Mouse (Mus musculus) NIH3T3 (cell line): ENCODE data around the gene Rnf214.

Experiments used
- DNase-seq: peaks from one replicate; pipeline ENCODE4 v3.0.0-alpha.2; 2012; ENCODE audit warnings: low read depth

Rnf214 gene

DNA sequence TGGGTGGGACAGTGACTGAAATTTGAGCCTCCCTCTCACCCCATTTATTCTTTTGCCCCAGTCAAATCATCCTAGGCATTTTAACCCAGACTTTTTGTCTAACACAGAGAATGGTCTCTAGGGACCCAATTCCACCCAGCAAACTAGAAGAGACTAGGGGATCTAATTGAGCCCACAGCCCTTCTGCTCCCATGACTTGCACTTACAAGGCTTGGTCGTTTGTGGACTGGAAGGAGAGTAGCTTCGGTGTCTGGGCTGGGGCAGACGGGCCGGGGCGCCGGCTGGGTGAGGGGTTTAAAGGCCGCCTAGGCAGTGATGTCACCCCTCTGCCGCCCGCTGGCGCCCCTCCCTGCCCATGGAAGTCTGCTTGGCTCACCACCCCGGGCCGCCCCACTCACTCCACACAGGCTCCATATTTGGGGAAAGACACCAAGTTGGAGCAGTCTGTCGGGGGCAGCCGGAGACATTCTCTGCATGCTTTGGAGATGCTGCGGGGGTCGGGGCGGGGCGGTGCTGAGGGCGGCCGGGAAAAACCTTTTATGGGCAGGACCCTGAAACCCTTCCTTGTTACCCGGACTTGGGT, 29.0 kb upstream of the Rnf214 start, which contains the start of gene Tagln:
TSS of gene Tagln (minus strand) at position 431 of the 583 bp plus-strand sequence.
- DNase-seq, result peak; percentile 73

DNA sequence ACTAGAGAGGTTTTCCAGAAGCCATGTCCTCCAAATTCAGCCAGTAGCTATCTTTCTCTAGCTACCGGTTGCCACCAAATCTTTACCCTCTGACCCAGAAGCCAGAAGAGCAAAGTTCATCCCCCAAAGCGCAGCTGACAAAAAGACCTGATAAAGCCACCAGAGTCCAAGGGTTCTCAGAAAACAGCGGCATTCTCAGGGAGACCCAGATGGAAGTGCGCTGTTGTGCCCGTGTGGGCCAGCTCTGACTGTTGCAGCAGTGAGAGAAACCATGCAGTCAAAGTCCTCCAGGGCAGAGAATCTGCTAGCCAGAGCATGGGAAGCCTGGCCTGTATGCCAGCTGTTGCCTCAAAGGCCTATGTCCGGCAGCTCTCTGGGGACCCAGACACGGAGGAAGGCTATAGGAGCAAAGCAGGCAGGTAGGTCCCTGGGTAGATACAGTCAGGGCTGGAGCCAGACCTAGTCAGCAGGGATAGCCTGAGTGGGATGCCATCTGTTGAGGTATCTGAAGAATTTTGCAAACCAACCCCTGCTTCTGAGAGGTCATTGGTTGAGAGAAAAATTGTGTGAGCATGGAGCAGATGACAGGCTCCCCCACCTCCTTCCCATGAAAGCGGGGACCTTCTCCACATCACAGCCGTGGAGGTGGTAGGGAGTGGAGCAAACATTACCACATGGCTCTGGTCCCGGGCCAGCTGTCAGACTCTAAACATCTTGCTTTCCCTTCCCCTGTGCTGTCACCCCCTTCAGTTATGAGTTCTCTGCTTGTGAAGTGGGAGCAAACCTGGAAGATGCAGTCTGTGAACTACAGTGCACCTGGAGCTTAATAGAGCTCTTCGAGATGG, 26.1 kb upstream of the Rnf214 start:
- DNase-seq, result peak; percentile 25

- peak; percentile 40 for DNase-seq
These were observed 25.2 kb upstream of the Rnf214 start for GRCm38 (mm10) chr9:45931958-45932357.

DNA sequence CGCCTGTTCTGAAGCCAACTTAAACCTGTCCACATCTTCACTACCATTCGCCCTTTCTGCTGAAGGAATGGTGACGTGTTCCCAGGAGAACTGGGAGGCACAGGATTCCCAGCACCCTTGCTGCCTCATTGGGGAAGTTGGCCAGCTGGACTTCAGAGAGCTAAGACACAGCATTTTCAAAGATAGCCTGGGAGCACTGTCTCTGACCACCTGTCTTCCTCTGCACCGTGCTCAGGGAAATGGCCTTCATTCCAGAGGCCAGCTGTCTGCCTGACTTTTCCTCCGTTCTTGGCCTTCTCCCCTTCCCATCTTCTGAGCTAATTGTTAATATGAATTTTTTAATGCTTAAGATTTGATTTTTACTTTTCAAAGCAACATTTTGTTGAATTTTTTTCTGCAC, 22.6 kb upstream of the Rnf214 start:
- DNase-seq, result no peak

DNA sequence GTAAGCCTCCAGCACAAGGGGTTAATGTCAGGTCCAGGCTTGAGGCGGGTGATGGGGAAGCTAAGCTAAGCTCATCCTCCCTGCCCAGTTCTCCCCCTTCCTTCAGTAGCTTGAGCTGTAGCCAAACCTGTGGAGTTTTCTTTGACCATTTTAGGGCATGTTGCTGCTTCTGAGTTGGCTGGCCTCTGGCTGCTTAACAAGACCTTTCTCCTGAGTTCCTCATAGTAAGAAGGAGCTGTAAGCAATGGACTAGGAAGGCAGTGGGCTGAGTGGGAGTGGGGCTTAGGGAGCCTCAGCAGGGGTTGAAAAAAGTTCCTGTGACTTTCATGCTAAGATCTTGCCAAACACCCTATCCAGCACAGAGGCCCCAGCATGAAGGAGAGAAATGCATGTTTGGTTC, 13.2 kb upstream of the Rnf214 start:
- DNase-seq, result no peak

DNA sequence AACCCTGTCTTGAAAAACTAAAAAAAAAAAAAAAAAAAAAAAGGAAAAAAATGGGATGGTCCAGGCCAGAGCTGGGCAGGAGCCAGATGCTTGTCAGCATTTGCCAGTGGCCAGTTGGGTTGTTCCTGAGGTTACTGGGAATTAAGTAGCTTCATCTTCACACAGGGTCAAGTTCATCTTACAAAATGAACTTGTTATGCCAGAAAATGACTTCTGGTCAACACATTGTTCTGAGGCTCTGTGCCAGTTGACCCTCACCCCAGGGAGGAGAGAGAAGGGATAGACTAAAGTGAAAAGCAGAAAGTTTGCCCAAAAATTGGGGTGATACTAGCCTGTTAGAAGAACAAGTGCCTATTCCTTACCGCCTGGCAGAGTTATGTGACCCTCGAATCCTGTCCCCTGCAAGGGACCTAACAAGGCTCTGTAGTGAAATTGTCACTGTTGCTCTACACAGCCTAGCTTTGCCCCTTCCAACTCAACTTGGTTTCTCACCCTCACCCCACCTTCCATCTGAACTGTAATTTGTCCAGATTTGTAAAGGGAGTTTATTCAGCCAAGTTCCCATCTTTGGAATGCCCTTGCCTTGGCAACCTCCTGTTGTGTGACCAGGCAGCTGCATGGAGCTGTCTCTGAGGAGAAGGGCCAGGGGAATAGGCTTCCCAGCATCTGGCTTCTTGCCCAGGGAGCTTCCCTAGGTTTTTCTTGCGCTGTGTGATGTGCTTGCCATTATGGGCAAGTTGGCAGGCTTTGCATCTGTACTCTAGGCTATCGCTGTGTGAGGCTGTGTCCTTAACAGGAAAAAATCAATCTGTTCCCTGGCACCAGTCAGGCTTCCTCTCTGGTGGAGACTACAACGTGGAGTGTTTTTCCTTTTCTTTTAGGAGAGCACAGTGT, 10.6 kb upstream of the Rnf214 start:
- DNase-seq, result peak; percentile 20

DNA sequence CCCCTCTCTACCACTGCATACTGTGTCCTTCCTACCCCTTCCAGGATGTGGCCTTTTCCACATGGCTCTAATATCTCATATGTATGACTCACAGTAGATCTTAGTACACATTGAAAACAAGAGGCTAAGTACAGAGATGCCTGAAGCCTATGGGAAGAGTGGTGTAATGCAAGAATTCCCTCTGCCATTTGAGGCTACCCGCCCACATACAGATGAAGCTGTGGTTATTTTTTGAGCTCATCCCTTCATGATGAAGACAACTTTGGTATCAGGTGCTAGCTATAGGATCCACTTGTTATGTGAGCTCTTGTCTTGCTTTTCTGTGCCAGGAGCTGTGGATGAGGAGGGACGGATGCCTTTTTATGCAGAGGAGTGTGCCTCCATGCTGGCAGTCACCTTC, 8.9 kb upstream of the Rnf214 start:
- peak; percentile 6 for DNase-seq

DNA sequence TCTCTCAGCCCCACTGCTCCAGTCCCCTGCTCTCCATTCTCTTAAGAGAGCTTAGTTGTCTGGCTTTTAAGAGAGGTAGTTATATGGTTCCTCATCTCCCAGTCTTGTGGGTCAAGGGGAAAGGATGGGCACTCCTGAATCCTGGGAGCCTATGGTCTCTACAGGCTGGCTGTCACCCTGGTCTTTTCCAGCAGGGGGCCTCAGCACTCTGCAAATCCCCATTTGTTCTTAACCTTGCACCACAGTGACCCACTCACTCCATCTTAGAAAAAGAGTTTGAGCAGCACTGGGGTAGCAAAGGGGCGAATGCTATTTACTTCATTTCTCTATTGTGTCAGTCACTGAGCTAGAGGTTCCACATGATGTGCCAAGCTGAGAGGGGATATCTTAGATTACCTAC, 5.0 kb upstream of the Rnf214 start:
- peak; percentile 68 for DNase-seq

GRCm38 (mm10) chr9:45910995-45911394, 4.3 kb upstream of the Rnf214 start:
- DNase-seq, result no peak

DNA sequence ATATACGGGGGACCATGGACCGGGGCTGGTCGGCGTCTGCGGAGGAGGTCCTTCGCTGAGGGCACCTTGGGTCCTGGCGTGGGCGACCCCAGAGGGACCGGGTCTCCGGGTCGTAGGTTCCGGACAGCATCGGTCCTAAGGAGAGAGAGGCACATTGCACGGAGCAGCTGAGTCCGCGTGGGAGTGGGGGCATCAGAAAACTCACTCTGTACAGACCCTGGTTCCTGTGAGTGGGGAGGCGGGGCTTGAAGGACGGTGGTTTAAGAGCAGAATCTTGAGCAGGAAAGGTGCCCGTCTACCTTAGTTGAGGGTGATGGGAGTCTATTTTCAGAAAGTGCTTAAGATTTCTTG, 342 bp upstream of the Rnf214 start:
- DNase-seq, result peak; percentile 31

DNA sequence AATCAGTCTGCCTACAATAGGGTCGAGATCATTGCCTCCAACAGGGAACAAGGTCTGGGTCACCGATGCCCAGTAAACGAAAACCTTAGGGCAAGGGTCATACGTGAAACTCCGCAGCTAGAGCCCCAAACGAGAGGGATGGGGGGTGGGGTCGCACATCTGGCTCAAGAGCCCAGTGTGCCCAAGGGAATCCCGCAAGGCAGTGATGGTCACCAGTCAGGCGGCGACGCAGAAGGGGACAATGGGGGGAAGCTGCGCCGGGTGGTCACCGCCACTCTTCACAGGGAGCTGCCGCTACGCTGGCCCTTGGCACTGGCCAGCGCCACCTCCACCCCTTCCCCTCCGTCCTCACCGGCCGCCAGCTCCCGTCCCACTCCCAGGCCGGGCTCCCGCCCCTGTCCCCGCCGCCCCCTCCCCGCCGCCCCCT, 887 bp downstream of the Rnf214 start:
- no peak for DNase-seq

GRCm38 (mm10) chr9:45905196-45905595, 1.5 kb downstream of the Rnf214 start:
- DNase-seq, result no peak

DNA sequence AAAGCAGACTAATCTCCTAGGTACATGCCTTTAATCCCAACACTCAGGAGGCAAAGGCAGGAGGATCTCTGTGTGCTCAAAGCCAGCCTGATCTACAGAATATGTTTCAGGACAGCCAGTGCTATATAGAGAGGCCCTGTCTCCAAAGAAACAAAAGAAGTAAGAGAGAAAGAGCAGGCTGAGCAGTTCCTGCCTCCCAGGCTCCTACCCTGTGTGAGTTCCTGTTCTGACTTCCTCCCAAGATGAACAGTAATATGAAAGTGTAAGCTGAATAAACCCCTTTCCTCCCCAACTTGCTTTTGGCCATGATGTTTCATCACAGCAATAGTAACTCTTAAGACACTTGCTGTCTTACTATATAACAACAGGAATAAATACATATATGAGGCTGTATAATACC, 13.0 kb downstream of the Rnf214 start:
- no peak for DNase-seq

GRCm38 (mm10) chr9:45877928-45878327, 28.8 kb downstream of the Rnf214 start:
- DNase-seq, result peak; percentile 77

DNA sequence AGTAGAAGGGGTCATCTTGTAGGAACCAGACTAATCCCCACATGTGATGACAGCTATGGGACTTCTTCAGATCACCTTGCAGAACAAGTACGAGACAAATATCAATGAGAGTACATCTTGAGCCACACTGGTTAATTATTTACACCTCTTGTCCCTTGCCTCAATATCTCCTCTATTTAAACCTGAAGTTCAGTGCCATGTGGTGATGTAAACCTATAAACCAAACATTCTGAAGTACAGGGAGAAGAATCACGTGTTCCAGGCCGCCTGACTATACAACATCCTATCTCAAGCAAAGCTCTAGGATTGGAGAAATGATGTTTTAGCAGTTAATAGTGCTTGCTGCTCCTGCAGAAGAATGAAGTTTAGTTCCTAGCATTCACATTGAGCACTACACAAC, 36.4 kb downstream of the Rnf214 start:
- no peak for DNase-seq

DNA sequence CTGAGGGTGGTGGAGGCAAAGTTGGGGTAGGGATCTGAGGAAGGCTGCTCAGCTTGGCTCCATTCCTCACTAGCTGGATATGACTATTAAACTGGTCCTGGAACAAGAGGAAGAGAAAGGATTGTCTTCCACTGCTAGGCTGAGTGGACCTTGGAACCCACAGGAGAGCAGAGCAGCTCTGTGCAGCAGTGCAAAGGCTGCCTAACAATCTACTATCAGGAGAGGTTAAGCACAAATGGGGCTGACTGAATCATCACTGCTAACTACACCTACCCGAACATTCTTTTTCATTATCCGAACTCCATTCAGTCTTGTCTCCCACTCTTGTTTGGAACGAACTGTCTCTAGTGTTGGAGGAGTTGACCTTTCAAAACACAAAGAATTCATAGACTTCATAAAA, 37.5 kb downstream of the Rnf214 start:
- no peak for DNase-seq

DNA sequence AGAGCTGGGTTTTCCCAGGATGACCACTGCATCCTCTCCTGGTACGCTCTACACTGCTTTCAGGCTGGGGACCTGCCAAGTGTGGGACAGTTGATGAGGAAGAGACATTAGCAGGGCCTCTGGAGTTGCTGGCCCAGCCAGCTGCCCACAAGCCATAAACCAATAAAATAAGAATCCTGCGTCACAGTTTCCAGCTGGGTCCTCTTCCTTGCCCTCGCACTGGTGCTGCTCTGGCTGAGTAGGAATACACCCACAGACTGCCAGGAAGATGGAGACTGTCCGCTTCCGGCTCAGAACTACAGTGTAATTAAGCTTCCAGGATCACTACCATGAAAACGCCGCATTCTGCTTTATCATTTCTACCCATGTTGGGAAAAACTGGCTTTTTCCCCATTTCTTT, 44.9 kb downstream of the Rnf214 start:
- DNase-seq, result no peak

DNA sequence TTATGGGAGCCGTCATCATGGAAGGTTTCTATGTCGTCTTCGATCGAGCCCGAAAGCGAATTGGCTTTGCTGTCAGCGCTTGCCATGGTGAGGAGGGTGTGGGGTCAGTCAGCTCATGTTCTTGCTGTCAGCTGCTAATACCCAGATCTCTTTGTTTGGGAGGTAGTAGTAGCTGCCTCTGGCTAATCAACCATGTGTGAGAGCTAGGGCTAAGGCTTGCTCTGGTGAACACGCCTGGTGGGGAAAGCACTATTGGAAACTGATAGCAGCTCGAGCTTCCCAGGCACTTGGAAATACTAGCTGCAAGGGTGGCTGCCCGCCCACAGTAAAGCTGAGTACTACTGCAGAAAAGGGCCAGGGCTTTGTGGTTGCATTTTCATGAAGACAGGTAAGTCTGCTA, 47.3 kb downstream of the Rnf214 start:
- DNase-seq, result no peak

DNA sequence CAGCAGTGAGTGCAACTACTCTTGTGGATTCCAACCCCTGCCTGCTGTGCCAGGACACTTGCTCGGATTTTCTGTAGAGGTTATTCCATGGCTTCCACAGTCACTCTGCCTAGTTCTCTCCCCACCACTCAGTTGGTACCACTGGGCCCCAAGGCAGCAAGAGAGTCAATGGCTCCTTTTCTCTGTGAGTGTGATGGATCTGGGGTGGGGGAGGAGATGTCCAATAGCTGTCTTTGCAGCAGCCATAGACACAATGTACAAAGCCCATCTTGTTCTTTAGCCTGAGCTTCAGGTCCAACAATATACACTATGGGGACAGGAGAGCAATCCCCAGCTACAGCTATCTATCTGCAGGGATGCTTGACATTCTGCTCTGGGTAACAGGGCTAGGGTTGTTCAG, 52.6 kb downstream of the Rnf214 start:
- DNase-seq, result no peak

GRCm38 (mm10) chr9:45853695-45854094, 53.0 kb downstream of the Rnf214 start:
- no peak for DNase-seq

DNA sequence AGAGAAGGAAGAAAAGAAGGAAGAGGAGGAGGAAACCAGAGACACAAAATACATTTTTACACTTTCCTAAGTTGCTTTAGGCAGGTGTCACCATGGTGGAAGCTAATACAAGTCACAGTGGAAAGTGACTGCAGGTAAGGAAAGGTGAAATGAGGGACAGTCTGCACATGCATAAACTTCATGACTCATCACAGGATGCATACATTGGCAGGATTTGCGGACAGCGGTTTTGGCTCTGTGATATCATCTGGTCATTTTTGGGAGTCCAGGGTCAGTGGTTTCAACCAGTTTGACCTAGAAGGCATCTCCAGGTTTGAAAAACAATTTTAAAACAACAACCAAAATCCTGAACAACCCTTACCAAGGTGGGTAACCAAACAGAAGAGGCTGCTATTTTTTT, 54.9 kb downstream of the Rnf214 start:
- DNase-seq, result no peak

DNA sequence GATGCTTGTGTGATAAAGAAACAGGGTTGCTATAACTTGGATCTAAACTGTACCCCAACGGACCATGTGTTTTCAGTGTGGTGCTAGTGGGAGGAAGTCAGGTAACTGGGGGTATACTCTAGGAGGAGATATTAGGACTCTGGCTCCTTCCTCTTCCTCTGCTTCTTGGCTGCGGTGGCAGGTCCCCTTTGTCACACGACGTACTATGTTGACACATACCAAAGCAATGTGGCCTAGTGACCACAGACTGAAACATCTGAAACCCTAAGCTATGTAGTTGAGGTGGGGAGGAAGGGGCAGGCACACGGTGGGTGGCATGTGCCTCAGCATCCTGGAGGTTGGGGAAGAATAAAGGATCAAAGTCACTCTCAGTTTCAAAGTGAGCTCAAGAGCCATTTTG, 55.4 kb downstream of the Rnf214 start:
- DNase-seq, result no peak
